Mouse (Mus musculus) embryonic facial prominence, embryonic 10.5 days (tissue): ENCODE results near the gene Sesn3. TPM values are rescaled to one million over a fixed set of nuclear protein-coding genes. Genes with fewer than 3 reads are reported as not detected.
"Not testable (repeated sequence)": the region's sequence is repeated elsewhere in the genome, so short reads cannot be mapped to it uniquely, and the experiment has no call there.

Source experiments
- DNase-seq: peaks from one replicate; pipeline ENCODE4 v3.0.0-alpha.2; 2017; ENCODE audit warnings: low spot score
- H3K27ac ChIP-seq: fragments of 300-500 bp; sonication (generic); replicated peaks from 2 replicates; pipeline ENCODE4 v1.5.1; 2016; ENCODE audit warnings: mild to moderate bottlenecking
- H3K27me3 ChIP-seq: fragments of 300-500 bp; sonication (generic); replicated peaks from 2 replicates; pipeline ENCODE4 v1.6.1; 2016; ENCODE audit warnings: low read depth, mild to moderate bottlenecking; ENCODE audit not compliant: poor library complexity, severe bottlenecking
- H3K36me3 ChIP-seq: fragments of 300-500 bp; sonication (generic); replicated peaks from 2 replicates; pipeline ENCODE4 v1.6.1; 2016; ENCODE audit warnings: mild to moderate bottlenecking, moderate library complexity
- H3K4me1 ChIP-seq: fragments of 300-500 bp; sonication (generic); 2 replicates; pipeline ENCODE4 v1.6.1; 2016
- H3K4me3 ChIP-seq: fragments of 300-500 bp; sonication (generic); 2 replicates; pipeline ENCODE4 v1.5.1; 2016; ENCODE audit warnings: mild to moderate bottlenecking, moderate library complexity
- H3K9me3 ChIP-seq: fragments of 300-500 bp; sonication (generic); 2 replicates; pipeline ENCODE4 v1.6.1; 2016; ENCODE audit warnings: mild to moderate bottlenecking
- WGBS: fragments of 180-500 bp; shearing (Covaris S2); methylation state at CpG from one replicate; pipeline ENCODE4 v1.1.7; 2016; 5-methylcytosine and 5-hydroxymethylcytosine counted together
- polyA plus RNA-seq: library from polyadenylated mRNA; unstranded; fragments of >200 nt; fragmentation: Nextera tagmentation; extraction: Ambion mirVana; gene quantifications from 2 replicates; pipeline ENCODE4 v1.2.1, GENCODE M21; 2016

Gene Sesn3
- polyA plus RNA-seq, 1 experiment from 2014 or later = 20.8 TPM

DNA sequence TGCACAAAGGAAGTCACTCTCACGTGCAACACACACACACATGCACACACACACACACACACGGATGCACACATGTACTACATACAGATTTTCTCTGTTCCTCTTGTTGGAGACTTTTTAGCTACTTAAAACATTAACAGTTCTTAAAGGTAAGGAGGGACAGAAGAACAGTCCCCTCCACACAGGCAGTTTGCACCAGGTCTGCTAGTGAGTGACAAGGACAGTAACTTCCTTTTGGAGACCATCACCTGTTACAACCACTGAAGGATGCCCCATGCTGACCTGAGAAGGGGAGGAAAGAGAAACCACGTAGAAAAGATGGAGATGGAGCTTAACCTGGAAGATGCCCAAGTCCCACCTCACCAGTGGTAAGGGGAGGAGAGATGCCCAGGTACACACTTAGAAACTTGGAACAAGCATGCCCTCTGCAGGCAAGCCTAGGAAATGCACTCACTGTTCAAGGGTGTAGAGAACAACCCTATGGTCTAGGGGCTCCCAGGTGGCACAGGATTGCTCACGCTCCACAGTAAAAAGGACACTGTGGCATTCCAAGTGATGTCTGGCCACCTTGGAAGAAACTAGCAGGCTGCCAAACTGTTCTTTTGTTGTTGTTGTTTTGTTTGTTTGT lies 67.3 kb downstream of the Sesn3 start:
- no peaks in the 10 kb centered on the region for H3K9me3 ChIP-seq
- H3K4me3 ChIP-seq = no peak overlapping the region
- H3K4me1 ChIP-seq = no peaks in the 10 kb centered on the region; the same call in 1 of the 2 replicates
- 59% methylated on average over 4 of the region's 4 CpGs for WGBS
- H3K27ac ChIP-seq = no peak overlapping the region
- no peaks in the 10 kb centered on the region for H3K27me3 ChIP-seq
- peak; percentile 79 for DNase-seq
- H3K36me3 ChIP-seq = no peaks in the 10 kb centered on the region

- 88% methylated on average over 4 of the region's 4 CpGs for WGBS
- not testable (repeated sequence) for DNase-seq
These were observed 71.0 kb downstream of the Sesn3 start for GRCm38 (mm10) chr9:14345866-14346265.

DNA sequence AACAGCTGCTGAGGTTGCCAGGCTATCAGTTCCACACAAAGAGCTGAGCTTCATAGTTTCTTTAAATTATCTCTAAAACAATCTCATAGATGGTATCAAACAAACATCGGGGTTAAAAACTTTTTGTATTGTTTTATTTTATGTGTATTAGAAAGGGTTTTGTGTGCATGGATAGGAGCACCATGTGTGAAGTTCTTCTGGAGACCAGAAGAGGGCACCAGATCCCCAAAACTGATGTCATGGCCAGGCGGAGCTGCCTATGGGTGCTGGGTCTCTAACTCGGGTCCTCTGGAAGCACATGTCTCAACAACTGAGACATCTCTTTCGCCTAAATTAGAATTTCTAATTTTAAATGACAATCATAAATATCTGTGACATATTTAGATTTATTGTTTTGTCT lies 73.5 kb downstream of the Sesn3 start:
- peak; percentile 39 for DNase-seq
- Histone ChIP-seq H3K27me3 (no peaks in the 10 kb centered on the region), H3K36me3 (no peaks in the 10 kb centered on the region), H3K4me1 (no peaks in the 10 kb centered on the region), H3K9me3 (no peaks in the 10 kb centered on the region), H3K27ac (no peak overlapping the region), H3K4me3 (no peak overlapping the region)
- 54% methylated on average over 4 of the region's 4 CpGs for WGBS

More at GRCm38 (mm10) chr9:14345866-14346265, 71.0 kb downstream of the Sesn3 start:
- H3K4me3 ChIP-seq, H3K36me3 ChIP-seq, H3K9me3 ChIP-seq, H3K4me1 ChIP-seq, H3K27me3 ChIP-seq, H3K27ac ChIP-seq: not testable (repeated sequence)

DNA sequence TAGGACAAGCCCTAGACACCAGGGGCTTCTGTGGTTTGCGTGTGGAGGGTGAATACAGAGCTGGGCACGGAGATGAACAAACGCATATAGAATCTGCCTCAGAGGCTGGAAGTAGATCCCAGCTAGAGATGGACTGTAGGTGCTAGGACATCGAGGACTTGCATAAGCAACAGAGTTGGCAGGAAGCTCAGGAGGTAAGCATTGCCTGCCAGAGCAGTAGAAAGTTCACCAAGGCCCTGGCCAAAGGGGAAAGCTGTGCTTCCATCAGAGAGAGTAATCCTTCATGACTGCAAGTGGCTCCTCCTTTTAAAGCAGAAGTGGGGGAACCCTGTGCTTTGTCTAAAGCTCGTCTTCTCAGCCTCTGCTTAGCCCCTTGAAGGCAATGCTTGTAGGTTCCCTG lies 74.5 kb downstream of the Sesn3 start:
- WGBS = 86% methylated on average over 5 of the region's 5 CpGs
- H3K4me1 ChIP-seq = no peaks in the 10 kb centered on the region
- no peaks in the 10 kb centered on the region for H3K36me3 ChIP-seq
- no peaks in the 10 kb centered on the region for H3K27me3 ChIP-seq
- H3K27ac ChIP-seq = no peak overlapping the region
- no peak overlapping the region for H3K4me3 ChIP-seq
- no peak for DNase-seq
- H3K9me3 ChIP-seq = no peaks in the 10 kb centered on the region

- H3K36me3 ChIP-seq = no peaks in the 10 kb centered on the region
- WGBS = 77% methylated on average over 2 of the region's 2 CpGs
These were observed 75.9 kb downstream of the Sesn3 start for GRCm38 (mm10) chr9:14350787-14351186.

GRCm38 (mm10) chr9:14352337-14352736 lies 77.5 kb downstream of the Sesn3 start:
- Histone ChIP-seq H3K9me3 (no peaks in the 10 kb centered on the region), H3K4me1 (no peaks in the 10 kb centered on the region), H3K4me3 (no peak overlapping the region), H3K36me3 (no peaks in the 10 kb centered on the region; the same call in 1 of the 2 replicates), H3K27me3 (no peaks in the 10 kb centered on the region), H3K27ac (no peak overlapping the region)
- WGBS = 83% methylated on average over 1 of the region's 1 CpGs
- DNase-seq = no peak

More at GRCm38 (mm10) chr9:14350787-14351186, 75.9 kb downstream of the Sesn3 start:
- Histone ChIP-seq H3K9me3 (no peaks in the 10 kb centered on the region), H3K4me1 (no peaks in the 10 kb centered on the region), H3K27me3 (no peaks in the 10 kb centered on the region), H3K27ac (no peak overlapping the region), H3K4me3 (no peak overlapping the region)
- DNase-seq = no peak

GRCm38 (mm10) chr9:14354852-14355251 lies 80.0 kb downstream of the Sesn3 start:
- Histone ChIP-seq H3K36me3 (no peaks in the 10 kb centered on the region; the same call in 1 of the 2 replicates), H3K4me3 (no peak overlapping the region), H3K4me1 (no peaks in the 10 kb centered on the region), H3K27ac (no peak overlapping the region), H3K27me3 (no peaks in the 10 kb centered on the region), H3K9me3 (no peaks in the 10 kb centered on the region)
- DNase-seq = no peak
- 74% methylated on average over 6 of the region's 6 CpGs for WGBS

GRCm38 (mm10) chr9:14357033-14357432 lies 82.2 kb downstream of the Sesn3 start:
- H3K27ac ChIP-seq = no peak overlapping the region
- no peak overlapping the region for H3K4me3 ChIP-seq
- no peaks in the 10 kb centered on the region for H3K27me3 ChIP-seq
- DNase-seq = peak; percentile 23
- no peaks in the 10 kb centered on the region for H3K4me1 ChIP-seq
- 88% methylated on average over 4 of the region's 4 CpGs for WGBS
- no peaks in the 10 kb centered on the region for H3K9me3 ChIP-seq
- no peaks in the 10 kb centered on the region; the same call in 1 of the 2 replicates for H3K36me3 ChIP-seq

- H3K27ac ChIP-seq = no peak overlapping the region
- DNase-seq = no peak
- H3K4me3 ChIP-seq = no peak overlapping the region
- H3K4me1 ChIP-seq = 0 out of 2 replicates have a peak, but pooled peaks cover 2% of the 10 kb centered on the region
- H3K9me3 ChIP-seq = no peaks in the 10 kb centered on the region
- H3K27me3 ChIP-seq = no peaks in the 10 kb centered on the region
- H3K36me3 ChIP-seq = no peaks in the 10 kb centered on the region; the same call in 1 of the 2 replicates
- 89% methylated on average over 8 of the region's 8 CpGs for WGBS
These were observed 87.4 kb downstream of the Sesn3 start for GRCm38 (mm10) chr9:14362068-14362768.

DNA sequence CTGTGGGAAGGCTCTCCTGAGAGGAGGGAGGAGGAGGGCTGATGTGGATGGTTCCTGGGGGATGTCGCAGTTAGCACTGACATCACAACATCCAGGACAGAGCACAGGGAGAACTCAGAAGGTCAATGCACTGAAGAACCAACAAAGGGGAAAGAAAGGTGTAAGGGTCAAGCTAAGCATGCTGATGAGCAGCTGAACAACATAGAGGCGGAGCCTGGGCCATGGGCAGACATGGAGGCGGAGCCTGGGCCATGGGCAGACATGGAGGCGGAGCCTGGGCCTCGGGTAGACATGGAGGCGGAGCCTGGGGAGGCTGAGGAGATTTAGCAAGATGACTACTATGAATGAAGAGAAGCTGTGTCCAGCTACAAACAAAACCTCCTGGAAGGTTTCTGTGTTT lies 88.7 kb downstream of the Sesn3 start:
- Histone ChIP-seq H3K27ac (no peak overlapping the region), H3K36me3 (no peaks in the 10 kb centered on the region), H3K27me3 (no peaks in the 10 kb centered on the region), H3K9me3 (no peaks in the 10 kb centered on the region), H3K4me1 (0 out of 2 replicates have a peak, but pooled peaks cover 2% of the 10 kb centered on the region), H3K4me3 (no peak overlapping the region)
- 86% methylated on average over 6 of the region's 6 CpGs for WGBS
- DNase-seq = no peak

DNA sequence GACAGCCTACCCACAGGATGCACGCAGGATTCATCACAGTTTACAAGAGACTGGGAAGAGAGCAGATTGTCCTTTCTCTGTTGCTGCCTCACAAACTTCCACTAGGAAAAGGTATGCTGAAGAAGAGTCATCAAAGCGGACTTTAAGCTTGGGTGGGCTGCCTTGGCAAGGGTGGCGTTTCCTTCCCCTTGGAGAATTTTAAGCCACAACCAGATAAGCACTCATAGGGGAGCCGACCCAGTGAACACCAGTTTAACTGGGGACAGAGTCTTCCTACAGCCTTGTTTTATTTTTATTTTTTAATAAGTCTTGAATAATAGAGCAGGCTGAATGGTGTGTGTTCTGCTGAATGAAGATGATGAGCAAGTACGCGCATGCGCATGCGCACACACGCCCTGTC lies 89.9 kb downstream of the Sesn3 start:
- Histone ChIP-seq H3K36me3 (no peaks in the 10 kb centered on the region), H3K4me1 (0 out of 2 replicates have a peak, but pooled peaks cover 2% of the 10 kb centered on the region), H3K27ac (no peak overlapping the region), H3K4me3 (no peak overlapping the region), H3K9me3 (no peaks in the 10 kb centered on the region), H3K27me3 (no peaks in the 10 kb centered on the region)
- DNase-seq = no peak
- 96% methylated on average over 9 of the region's 9 CpGs for WGBS

GRCm38 (mm10) chr9:14365481-14366125 lies 90.7 kb downstream of the Sesn3 start:
- H3K27ac ChIP-seq = peak overlapping the region; percentile 51; the same call in 1 of the 2 replicates
- H3K27me3 ChIP-seq = no peaks in the 10 kb centered on the region
- 0 out of 2 replicates have a peak, but pooled peaks cover 2% of the 10 kb centered on the region for H3K4me1 ChIP-seq
- 59% methylated on average over 4 of the region's 4 CpGs for WGBS
- DNase-seq = no peak
- H3K4me3 ChIP-seq = no peak overlapping the region
- H3K36me3 ChIP-seq = no peaks in the 10 kb centered on the region
- no peaks in the 10 kb centered on the region for H3K9me3 ChIP-seq
